Mouse (Mus musculus): ENCODE data around the gene Vmn1r183.

- no peak for TF ChIP-seq CTCF (IDR thresholded peaks at IDR 0.05; ENCODE audit: low read depth)
- no peak for TF ChIP-seq EP300 (optimal IDR thresholded peaks at IDR 0.05)
These were observed 51.3 kb downstream of the Vmn1r183 start for GRCm38 (mm10) chr7:24104403-24104802.

Data from stomach, postnatal 0 days (tissue).